Mouse (Mus musculus) inflammation-experienced regulatory T-cells (primary cell): ENCODE results near the gene Vmn1r61. TPM values are rescaled to one million over a fixed set of nuclear protein-coding genes. Genes with fewer than 3 reads are reported as not detected.

ENCODE experiments used
- polyA plus RNA-seq, 2 experiments: library from polyadenylated mRNA; unstranded; fragments of 100-300 nt; shearing (Covaris generic); gene quantifications; one replicate each; pipeline ENCODE4 v1.2.1; 2017

The Vmn1r61 gene
- under 1 TPM; 0.25 to 0.33 TPM for polyA plus RNA-seq

DNA sequence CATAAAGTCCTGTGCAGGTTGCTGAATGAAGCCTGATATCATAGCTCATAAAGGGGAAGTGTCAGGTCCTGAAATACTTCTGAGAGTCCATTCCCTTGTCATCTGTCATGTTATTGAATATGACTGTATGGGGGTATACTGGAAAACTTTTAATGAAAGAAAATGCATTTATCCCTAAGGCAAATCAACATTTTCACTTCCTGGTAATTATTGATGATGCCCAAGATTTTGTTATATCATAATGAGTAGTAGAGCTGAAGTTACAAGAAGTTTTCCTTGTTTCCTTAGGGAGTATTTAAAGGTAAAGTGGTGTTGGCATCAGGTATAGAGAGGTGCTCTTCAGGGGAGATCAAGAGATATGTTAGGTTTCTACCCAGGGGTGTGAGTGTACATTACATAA, at the start of gene Vmn1r61:
Gene Vmn1r61, minus strand, starts transcription at position 101 of the 400 bp plus-strand sequence.

Other genes starting within 250 kb of the Vmn1r61 start
- gene Vmn1r58, start 199.9 kb downstream of the Vmn1r61 start, polyA plus RNA-seq, result under 1 TPM; 0.10 to 0.34 TPM
- gene Vmn1r59, start 156.5 kb downstream of the Vmn1r61 start, polyA plus RNA-seq, result not detected
- under 1 TPM in 1 of 2 experiments, not detected in 1; 0.06 TPM for gene Vmn2r28, start 119.3 kb downstream of the Vmn1r61 start, polyA plus RNA-seq
- gene Vmn1r60, start 66.0 kb downstream of the Vmn1r61 start, polyA plus RNA-seq, result under 1 TPM; 0.06 to 0.17 TPM
- gene Vmn1r62, start 60.3 kb upstream of the Vmn1r61 start, polyA plus RNA-seq, result 1 to 10 TPM in 1 of 2 experiments, under 1 TPM in 1; 0.25 to 2.0 TPM
- not detected for gene Vmn1r63, start 192.2 kb upstream of the Vmn1r61 start, polyA plus RNA-seq